Mouse (Mus musculus) neutrophil, adult 5-6 weeks (primary cell): ENCODE measurements around the gene Tsku. TPM values are rescaled to one million over a fixed set of nuclear protein-coding genes. Genes with fewer than 3 reads are reported as not detected.

Source experiments
- ATAC-seq: fragments of 151-379, 151-347 bp; 2 replicates; pipeline ENCODE4 v1.8.0; 2017; ENCODE audit warnings: mild to moderate bottlenecking, moderate TSS enrichment; ENCODE audit not compliant: insufficient number of reproducible peaks, poor library complexity, low FRiP score, severe bottlenecking; ENCODE audit errors: extremely low read depth
- total RNA-seq: library from RNA; stranded (forward); fragments of 200-1000 nt; gene quantifications from 2 replicates; pipeline ENCODE4 v1.2.3, GENCODE M21; 2017

Tsku gene
- total RNA-seq, 1 experiment from 2014 or later: not detected

DNA sequence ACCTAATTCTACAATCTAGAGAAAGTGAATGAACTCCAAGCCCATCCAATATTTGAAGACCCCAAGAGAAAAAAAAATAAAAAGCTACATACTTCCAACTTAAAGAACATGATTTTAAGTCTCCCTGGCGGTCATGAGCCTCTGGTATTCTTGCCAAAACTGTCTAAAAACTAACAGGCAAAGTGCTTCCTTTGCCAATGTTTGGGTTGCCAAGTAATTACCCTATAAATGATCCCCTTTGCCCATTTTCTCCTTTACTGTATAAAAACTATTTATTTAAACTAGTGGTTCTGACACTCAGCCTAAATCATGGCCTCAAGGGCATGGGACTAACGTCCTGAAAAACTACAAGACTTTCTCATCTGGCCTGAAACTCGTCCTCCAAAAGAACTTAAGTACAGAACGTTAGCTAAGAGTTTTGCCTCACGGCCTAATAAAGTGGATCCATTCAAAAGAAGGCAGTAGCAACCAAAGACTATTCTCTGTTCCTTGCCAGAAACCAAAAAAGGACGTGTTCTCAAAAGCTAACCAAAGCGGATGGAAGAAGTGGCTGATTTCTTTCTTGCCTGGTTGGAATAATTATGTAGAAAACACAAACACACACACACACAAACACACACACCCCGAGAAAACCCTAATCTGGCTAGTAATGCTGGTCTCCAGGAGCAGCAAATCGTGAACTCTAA lies 53.1 kb downstream of the Tsku start:
- ATAC-seq: no peak

DNA sequence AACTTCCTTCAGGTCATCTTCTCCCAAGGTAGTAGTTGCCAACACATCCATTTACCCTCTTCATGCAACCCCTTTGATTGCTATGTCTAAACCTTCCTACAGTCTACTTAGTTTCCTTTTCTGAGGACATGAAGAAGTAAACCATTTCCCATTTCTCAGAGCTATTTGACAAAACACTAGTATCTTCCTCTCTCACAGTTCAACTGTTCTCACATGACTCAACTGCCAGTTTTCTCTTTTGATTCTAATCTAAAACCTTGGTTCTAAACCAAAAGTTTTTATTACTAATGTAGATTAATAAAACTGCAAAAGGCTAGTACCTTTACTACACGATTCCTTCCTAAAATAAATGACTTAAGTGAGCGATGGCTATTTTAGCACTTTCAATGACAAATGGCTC lies 53.7 kb downstream of the Tsku start:
- ATAC-seq: no peak

Other genes with a start within 250 kb of the Tsku start
- 11.0 and 12.6 TPM in 2 replicates for gene Myo7a, start 241.8 kb downstream of the Tsku start, total RNA-seq
- gene Omp, start 215.8 kb downstream of the Tsku start, total RNA-seq: 0.61 and 1.4 TPM in 2 replicates
- 7.6 and 11.2 TPM in 2 replicates for gene Capn5, start 183.1 kb downstream of the Tsku start, total RNA-seq
- gene B3gnt6, start 161.8 kb downstream of the Tsku start, total RNA-seq: not detected in 2 replicates
- gene Acer3, start 40.1 kb downstream of the Tsku start, total RNA-seq: 7.4 and 9.8 TPM in 2 replicates
- not detected in 2 replicates for gene Gucy2d, start 79.1 kb upstream of the Tsku start, total RNA-seq
- 0.25 and 0.93 TPM in 2 replicates for gene Lrrc32, start 128.0 kb upstream of the Tsku start, total RNA-seq